Mouse (Mus musculus): ENCODE measurements around the gene Reln. TPM values are rescaled to one million over a fixed set of nuclear protein-coding genes. Genes with fewer than 3 reads are reported as not detected.
A peak's percentile ranks its signal among the peaks of the same experiment; 100 is the strongest.

The Reln gene
- total RNA-seq, 2 experiments from 2014 or later: 1.2 to 2.5 TPM

DNA sequence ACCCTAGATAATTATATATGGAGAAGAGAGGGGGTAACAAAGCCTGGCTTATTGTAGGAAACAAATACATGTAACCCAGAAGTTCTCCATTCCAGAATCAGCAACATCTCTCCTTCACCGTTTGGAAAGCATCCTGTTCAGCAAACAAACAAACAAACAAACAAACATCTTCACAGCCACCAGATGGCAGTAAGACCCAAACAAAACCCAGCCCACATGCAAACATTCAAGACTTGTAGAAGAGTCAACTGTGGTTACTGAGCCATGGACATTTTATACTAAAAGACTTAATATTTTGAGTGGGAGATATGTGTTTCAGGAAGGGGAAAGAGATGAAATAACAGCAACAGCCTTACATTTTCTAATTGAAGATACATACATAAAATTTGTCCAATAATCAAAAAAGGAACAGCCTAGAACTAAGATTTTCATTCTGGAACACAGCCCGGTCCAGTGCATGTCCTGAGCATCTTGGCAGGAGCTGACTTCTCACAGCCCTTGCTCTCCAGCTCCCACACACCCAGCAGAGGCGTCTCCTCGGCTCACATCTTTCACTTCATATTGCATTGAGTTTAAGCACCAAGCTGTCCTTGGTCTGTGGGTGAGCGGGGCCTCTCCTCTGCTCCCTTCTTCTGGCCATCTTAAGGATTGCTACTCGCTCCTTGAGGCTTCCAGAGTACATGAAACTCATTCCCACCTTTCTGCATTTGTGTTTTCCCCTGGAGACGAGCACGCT is 411.0 kb downstream of the Reln start:
- peak in 1 of 2 experiments; percentile 12 for DNase-seq

- no peak for DNase-seq
Measured at GRCm38 (mm10) chr5:21931151-21931550, 413.4 kb downstream of the Reln start.

DNA sequence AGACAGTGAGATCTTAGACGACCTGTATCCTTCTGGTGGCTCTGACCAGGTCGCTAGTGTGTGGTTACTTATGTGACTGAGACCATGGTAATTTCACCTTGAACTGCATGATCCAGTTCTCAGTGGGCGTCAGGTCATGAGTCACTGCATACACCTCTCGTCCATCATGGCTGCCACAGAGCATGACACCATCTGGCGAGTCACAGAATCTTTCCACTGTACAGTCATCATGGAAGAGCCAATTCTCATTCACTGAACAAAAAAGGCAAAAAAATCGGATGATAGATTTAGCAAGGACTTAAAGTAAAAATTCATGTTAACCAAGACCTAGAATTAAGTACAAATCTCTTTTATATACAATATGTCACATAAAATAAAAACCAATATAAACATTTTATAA is 424.2 kb downstream of the Reln start:
- DNase-seq: peak; percentile 47 to 59

DNA sequence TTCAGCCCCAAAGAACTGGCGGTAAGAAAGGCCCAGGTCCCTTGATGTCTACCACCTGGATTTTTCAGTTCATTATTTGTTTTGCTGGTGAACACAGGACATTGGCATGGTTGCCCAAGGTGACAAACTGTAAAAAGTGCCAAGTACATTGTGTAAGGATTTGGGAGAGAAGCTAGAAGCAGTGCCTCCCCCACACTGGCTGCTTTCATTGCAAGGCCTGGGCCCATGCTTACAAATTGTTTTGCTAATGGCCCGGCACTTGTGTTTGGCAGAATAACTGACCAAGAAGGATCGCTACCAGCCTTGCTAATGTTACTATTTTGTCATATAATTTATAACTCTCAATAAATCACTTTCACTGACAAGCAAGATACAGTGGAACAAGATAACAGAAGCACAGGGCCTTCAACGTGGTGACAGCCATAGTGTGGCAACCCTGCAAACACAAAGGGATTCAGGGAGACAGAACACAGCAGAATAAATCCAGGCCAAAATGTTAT is 425.2 kb downstream of the Reln start:
- peak; percentile 26 to 67 for DNase-seq

DNA sequence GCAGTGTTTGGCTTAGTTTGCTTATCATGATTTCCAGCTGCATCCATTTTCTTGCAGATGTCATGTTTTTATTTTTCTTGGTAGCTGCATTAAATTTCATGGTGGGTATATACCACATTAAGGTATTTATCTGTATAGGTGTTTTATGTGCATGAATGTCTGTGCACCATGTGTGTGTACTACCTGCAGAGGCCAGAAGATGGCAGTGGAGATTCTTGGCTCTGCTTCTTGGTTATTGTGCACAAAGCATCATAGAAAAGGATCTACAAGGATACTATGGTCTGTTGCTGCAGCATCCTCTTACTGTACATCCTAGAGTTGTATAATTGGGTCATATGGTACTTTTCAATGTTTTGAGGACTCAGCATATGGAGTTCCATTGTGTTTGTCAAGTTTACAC is 428.5 kb downstream of the Reln start:
- DNase-seq: no peak

GRCm38 (mm10) chr5:21914776-21915175 is 429.7 kb downstream of the Reln start:
- peak; percentile 21 to 34 for DNase-seq

DNA sequence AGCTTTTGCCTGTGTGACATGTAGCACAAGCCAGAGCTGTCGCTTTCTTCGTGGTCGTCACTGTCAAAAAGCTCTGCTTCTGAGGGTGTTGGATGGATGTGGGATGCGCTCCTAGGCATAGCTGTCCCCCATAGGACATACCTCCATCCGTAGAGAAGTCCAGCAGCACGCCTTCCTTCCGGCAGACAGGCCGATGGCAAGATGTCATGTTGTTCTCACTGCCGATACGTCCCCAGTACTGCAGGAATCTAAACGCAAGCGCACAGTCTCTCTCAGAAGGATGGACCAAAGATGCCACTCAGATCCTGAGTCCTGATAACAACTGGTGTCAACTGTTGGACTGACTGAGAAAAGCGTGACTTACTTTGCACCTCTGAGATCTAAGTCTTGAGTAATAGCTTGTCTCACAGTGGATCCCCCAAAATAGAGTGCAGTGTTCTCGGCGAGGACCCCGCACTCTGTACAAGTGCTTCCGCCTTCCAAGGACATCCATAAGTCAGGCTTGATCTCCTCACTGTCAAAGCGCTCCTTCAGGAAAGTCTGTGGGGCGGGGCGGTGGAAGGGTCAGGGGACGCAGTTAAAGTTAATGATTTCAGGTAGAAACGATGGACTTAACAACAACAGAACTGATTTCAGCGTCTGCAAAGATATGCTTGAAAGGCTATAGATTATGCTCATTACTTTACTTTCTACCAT is 431.5 kb downstream of the Reln start:
- no peak for DNase-seq

DNA sequence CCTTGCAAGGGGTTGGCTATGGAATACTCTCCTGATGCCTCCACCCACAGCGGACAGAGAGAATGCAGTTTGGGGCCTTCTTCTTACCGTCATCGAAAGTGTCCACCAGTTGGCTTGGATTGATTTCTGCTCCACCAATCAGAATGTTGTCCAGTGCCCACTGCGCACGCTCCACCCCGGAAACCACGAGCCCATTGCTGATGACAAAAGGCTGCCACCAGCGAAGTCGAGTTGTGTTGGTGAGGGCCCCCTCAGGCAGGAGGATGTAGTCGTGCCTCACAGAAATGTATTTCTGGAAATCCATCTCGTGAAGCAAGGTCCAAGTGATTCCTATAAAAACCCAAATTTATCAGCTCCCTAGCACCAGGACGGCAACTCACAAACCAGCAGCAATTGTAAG is 433.8 kb downstream of the Reln start:
- no peak for DNase-seq

DNA sequence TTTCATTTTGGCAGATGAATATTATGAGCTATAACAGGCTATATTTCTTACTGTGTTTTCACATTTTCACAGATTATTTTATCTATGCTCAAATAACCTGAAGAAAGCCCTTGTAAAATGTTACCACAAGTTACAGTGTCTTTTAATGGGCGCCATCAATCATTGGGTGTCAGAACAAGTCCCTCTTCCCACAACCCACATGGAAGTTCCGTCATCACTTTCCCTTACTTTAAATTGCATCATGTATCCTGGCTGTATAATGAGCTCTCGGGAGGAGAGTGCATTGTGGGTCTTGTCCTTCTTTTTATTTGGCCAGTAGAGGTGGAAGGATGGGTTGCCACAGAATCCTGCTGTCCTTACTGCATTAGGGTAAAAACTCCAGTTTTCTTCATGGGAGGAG is 434.8 kb downstream of the Reln start:
- no peak for DNase-seq

GRCm38 (mm10) chr5:21901411-21901810 is 443.1 kb downstream of the Reln start:
- DNase-seq: peak; percentile 46 to 60

GRCm38 (mm10) chr5:21900891-21901290 is 443.6 kb downstream of the Reln start:
- DNase-seq: peak; percentile 23 to 36

DNA sequence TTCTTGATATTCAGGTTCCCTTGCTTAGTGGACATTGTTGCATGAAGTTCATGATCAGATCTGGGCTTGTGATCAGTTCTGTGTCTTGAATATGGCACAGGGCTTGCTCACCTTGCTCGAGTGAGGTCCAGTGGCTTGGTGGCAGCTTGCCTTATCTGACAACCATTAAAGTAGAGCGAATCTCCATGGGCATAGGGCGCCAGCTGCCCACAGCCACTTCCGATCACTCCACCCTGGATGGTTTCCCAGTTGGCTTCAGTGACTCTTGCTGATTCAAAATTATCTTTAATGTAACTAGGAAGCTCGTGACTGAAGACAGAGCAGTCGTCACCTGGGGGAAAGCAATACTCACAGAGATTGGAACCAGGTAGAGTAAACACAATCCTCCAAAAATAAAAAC is 445.6 kb downstream of the Reln start:
- no peak for DNase-seq

DNA sequence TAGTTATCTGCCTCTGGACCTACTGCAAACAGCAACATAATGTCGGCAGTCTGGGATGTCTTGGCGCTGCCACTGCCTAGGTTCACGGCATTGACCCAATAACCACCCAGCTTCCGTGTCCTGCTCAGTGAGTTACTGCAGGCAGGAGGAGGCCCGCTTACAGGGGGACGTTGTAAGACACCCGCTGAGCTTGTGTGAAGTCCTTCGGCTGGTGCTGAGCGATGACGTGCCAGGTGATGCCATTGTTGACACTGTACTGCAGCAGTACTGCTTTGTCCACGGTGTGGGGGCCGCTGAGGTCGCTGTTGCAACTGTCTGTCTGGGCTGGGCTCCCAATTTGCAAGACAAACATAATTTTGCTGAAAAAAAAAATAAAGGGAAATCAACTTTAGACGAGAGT is 447.9 kb downstream of the Reln start:
- DNase-seq: peak in 1 of 2 experiments; percentile 36

- DNase-seq: no peak
Measured at GRCm38 (mm10) chr5:21894168-21894567, 450.3 kb downstream of the Reln start.

DNA sequence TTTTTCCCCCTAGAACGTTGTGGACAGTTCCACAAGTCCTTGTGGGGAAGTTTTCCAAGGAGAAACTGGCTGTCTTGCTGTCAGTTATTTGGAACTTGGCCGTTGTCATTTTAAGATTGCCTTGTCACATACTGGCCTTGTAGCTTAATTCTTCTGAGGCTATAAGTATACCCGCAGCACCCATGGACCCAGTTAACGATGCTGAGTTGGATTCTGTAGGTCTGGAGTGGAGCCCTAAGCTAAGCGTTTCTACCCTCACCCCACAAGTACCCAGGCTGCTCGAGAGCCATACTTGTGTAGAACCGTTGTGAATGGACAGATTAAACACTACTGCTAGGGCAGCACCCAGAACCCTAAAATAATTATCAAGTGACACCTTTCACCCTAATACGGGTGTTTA is 477.8 kb downstream of the Reln start:
- DNase-seq: no peak

GRCm38 (mm10) chr5:21866311-21866712 is 478.2 kb downstream of the Reln start:
- peak in 1 of 2 experiments; percentile 12 for DNase-seq

DNA sequence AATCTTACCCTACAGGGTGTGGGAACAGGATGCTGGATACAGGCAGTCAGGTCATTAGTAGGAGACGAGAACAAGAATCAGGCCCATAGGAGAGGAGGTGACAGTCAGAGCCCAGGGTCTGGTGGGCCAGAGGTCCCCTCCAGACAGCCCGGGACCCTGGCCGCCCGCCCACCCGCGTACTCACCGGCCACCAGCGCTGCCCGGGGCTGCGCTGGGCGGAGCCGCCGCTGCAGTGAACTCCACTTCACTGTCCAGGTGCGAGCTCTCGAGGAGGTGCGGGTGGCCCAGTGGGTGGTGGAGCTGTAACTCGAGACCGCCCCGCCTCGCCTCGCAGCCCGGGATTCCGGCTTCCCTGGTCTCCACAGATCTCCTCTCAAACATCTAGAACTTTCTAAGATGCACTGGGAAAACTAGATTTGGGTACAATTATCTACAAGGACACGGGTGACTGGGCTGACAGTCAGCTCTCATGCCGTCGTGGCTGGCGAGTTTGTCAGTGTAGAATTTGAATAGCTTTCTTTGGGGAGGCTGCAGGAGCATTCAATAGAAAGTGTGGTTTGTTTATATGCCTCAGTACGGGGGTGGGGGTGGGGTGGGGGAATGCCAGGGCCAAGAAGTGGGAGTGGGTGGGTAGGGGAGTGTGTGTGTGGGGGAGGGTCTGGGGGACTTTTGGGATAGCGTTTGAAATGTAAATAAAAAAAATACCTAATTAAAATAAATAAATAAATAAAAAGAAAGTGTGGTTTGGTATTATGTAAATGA is 479.0 kb downstream of the Reln start, which contains the start of gene Slc26a5:
Slc26a5 (minus strand) TSS at position 259 of the 762 bp plus-strand sequence.
- DNase-seq: peak; percentile 7 to 8

DNA sequence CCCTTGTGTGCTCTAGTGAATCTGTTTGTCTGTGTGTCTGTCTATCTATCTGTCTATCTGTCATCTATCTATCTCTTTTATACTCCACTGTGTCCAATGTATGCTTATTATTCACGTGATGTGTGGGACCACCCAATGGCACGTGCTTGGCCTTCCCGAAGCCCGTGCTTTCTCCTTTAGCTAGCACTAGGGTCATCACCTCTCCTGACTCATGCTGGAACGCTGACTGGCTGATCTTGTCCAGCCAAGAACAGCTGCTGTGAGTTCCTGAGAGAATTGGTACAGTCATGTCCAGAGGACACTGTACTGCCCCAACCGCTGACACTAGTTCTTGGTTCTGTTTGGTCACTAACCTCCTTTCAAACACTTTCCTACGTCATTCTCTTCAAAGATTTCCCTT is 485.8 kb downstream of the Reln start:
- no peak for DNase-seq

DNA sequence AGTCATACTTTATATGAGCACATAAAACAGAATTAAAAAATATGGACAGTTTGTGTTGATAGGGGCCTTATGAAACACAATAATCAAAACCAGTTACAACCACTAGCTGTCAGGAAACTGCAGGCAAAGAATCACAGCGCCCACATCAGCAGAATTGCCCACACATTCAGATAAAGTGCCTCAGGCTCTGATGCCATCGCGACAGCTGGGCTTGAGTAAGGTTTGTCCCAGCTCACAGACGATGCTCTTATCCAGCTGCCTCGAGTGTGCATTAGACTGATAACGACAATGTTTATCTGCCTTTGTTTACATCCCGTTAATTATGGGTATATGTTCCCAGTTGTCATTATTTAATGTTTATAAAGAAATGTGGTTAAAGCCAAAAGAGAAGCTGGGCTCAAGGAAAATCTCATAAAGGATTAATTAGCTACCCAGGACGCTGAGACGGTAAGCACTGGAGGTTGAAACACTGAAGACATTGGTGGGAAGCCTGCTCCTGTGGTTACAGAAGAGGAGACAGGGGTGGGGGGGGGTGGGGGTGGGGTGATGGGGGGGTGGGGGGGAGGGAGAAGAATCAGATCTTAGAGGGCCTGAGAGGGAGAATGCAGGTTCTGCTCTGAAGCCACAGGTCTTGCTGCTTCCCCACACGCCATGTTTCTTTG is 492.7 kb downstream of the Reln start:
- DNase-seq: no peak

DNA sequence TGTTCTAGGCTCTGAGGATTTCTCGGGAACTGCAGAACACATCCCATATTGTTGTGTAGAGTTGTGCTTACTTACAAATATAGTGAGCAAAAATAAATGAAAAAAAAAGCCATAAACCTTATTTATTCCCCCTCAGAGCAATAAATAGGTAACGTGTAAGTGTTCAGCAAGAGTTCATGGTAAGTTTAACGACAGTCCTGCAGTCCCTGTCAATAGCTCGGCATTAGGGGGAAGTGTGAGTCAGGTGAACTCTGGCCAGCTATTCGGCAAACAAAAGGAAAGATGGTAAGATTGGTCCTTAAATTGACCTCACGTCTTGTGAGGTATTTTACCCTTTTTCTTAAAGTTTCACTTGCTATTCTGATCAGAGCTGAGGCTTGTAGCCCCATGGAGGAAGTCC is 497.1 kb downstream of the Reln start:
- no peak for DNase-seq

DNA sequence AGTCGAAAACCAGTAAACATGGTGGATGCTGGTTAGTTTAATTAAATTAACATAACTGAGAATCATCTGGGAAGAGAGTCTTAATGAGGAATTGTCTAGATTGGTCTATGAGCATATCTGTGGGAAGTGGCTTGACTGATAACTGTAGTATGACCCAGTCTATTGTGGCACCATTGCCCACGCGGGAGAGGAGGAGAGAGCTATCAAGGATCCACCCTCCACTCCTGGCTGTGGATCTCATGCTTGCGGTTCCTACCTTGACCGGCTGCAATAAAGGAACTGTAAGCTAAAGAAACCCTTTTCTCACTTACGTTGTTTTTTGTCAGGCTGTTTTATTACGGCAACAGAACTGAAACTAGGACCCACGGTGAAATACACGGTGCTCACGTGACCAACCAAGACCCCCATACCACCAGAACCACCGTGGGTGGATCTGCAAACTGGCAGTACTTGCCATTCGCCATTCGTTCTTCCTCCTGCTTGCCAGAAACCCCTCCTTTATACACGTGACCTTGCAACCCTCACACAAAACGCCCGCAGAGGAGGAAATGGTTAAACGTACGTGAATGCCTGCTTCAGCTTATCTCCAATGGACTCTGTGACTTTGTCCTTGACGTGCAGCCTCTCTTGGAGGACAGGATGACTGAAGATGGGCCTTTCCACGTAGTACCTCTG is 497.7 kb downstream of the Reln start:
- no peak for DNase-seq

GRCm38 (mm10) chr5:21844676-21845075 is 499.8 kb downstream of the Reln start:
- no peak for DNase-seq
